Mouse (Mus musculus) CD4-positive, CD25-positive, alpha-beta regulatory T cell, adult 4 months (primary cell): Measurements from ENCODE around the gene Tardbp. TPM values are rescaled to one million over a fixed set of nuclear protein-coding genes. Genes with fewer than 3 reads are reported as not detected.

ENCODE experiments used
- ATAC-seq: one replicate; pipeline ENCODE4 v1.8.0; 2017
- polyA plus RNA-seq, 2 experiments: library from polyadenylated mRNA; unstranded; fragments of 100-300 nt; shearing (Covaris generic); gene quantifications; one replicate each; pipeline ENCODE4 v1.2.1; 2017

The Tardbp gene
- polyA plus RNA-seq, 2 experiments from 2014 or later = 158 to 201 TPM

DNA sequence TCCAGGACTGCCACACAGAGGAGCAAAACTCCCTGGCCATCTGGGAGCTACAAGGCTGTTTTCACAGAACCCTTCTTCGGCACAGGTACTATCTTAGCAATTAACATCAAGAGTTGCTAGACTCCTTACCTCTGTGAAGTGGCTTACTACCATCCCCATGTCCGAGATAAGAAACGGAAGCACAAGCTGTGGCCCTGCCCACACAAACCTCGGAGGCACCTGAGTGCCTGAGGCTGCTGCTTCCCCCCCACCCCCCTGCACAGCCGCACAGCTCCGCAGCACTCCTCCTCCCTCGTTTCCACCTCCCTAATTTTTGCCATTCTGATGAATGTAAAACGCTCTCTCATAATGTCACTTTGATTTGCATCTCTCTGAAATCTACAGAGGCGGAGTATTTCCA, 11.5 kb upstream of the Tardbp start:
- ATAC-seq = no peak

- ATAC-seq = no peak
These were observed 8.5 kb upstream of the Tardbp start for GRCm38 (mm10) chr4:148635309-148635708.

DNA sequence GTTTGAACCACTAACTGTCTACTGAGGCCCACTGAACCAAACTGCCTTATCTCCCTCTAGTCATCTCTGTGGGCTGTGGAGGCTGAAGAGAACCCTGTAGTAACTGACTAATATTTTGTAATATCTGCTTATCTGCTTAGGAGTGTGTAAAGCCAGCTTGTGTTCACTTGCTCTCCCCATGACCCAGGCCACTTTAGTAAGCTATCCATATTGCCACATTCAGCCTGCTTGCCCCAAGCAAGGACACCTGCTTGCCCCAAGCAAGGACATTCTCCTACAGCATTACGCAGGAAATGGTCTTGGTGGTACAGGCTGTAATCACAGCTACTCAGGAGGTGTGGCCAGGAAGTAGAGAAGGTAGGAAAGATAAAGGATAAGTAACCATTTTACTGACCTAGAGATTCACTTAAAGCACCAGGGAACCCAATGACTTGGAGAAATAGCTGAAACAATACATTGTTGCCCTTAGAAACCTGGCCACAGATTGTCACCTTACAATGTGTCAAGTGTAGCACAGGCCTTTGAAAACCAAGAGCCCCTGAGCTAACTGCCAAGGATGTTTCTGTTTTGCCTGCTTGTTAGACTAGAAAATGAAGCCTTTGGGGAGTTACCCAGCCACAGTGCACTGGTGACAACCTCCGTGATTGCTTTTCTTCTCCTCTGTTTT, 6.7 kb upstream of the Tardbp start:
- ATAC-seq = no peak

GRCm38 (mm10) chr4:148632013-148632692, 5.3 kb upstream of the Tardbp start:
- ATAC-seq = no peak

DNA sequence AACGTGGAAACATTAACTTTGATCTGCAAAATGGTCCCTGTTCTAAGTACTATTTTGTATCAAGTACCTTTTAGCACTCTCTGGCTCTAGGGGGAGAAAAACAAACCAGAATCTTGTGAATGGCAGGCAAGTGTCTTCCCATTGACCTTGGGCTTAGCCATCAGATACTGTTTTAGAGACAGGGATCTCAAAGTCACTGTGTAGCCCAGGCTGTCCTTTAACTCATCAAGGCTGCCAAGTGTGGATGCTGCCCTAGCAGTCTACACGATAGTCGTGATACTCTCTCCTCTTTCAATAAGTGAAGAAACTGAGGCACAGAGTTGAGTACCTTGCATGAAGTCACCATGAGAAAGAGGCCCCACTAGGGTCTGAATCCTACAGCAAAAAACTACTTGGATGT, 427 bp upstream of the Tardbp start:
- no peak for ATAC-seq

DNA sequence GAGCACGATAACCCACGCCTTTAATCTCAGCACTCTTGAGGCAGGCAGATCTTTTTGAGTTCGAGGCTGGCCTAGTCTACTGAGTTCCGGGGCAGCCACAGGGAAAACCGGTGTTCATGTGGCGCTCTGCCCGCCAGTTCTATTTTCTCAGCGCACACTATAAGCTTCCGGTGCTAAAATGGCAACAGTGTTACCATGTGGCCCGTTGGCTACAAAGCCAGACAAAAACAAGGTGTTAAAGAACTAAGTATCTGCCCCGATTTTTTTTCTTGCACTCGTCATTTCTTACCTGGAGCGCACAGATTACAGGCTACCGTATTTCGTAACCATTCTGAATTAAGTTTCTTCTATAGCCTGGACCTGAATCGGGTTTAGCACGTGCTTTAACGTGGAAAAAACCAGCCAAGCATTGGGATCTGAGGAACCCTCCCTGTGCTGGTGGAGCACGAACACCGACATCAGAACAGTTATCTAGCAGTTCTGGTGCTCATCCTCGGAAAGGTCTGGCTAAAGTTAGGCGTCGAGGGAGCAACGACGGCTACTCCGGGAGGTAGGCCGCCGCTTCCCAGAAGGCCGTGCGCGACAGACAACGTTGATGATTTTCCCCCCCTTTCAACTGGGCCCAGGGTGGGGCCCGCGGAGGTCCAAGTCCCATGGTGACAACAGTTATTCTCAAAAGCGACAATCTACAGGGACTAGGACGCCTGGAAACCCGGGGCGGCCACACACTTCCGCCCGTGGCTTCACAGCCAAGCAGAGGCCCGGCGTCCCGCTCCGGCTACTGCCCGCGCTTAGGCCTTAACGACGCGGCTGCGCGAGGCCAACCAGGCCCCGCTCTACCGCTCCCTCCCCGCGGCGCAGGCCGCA, 830 bp downstream of the Tardbp start:
- peak; percentile 45 for ATAC-seq

DNA sequence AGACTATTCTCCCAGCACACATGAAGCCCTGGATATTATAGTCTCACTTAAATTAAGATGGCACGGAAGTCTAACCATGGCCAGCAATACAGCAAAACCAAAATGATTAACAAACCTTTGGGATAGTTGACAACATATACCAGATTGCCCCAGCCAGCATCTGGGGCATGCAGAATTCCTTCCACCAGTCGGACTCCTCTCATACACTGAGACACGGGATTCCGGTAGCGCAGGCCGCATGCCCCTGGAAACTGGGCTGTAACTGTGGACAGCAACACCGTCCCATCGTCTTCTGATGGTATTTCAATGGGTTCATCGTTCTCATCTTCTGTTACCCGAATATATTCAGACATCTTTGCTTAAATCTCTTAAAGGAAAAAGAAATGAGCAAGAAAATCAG, 1.8 kb downstream of the Tardbp start:
- no peak for ATAC-seq

DNA sequence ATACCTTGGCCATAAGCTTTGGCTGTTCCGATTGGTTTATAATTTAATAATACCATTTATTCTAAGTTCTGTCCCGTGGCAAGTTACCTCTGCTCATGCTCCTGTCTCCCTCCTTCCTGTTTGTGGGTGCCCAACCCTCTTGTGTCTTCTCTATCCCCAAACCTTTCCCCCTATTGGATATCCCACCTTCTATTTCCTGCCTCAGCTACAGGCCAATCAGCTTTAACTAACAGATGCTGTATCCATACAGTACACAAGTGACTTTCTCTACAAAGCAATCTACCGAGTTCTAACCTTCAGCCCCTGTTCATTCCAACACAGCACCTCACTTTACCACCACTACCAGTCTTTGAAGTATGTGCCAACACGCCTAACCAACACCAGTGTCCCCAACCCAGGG, 3.2 kb downstream of the Tardbp start:
- no peak for ATAC-seq

GRCm38 (mm10) chr4:148622485-148622884, 4.3 kb downstream of the Tardbp start:
- no peak for ATAC-seq

DNA sequence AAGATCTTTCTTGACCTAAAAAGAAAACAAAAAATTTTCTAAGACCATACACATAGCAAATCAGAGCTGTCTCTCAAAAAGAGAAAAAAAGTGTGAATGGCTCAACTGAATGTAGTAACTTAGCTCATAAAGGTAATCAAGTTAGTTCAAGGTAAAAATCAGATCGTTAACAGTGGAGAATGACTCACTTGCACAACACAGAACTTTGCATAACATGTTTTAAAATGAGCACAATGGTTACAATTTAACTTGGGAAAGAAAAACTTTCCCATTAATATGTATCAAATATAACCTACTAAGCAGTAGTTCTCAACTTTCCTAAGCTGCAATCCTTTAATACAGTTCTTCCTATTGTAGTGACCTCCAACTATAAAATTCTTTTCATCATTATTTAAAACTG, 6.1 kb downstream of the Tardbp start:
- no peak for ATAC-seq

GRCm38 (mm10) chr4:148619805-148620204, 7.0 kb downstream of the Tardbp start:
- no peak for ATAC-seq

DNA sequence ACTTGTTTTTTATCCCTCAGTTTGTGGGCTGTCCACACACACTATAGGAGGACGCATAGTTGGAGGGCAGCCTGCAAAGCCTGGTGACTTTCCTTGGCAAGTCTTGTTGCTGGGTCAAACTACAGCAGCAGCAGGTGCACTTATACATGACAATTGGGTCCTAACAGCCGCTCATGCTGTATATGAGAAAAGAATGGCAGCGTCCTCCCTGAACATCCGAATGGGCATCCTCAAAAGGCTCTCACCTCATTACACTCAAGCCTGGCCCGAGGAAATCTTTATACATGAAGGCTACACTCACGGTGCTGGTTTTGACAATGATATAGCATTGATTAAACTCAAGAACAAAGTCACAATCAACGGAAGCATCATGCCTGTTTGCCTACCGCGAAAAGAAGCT, 13.1 kb downstream of the Tardbp start:
- no peak for ATAC-seq

DNA sequence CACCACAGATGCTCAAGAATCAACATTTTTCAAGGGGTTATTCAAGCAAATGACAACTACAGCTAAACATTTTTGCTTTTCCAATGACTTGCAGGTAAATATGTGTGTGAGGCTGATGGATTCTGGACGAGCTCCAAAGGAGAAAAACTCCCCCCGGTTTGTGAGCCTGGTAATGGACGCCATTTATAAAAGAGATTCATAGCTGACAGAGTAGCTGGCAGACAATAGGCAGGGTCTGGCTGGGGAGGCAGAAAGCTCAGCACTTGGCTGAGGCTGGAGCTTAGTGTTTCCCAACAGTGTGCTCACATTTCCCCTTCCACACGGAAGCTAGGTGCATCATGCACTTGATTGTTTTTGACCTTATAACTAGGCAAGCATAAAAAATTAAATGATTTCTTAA, 14.3 kb downstream of the Tardbp start:
- no peak for ATAC-seq

- no peak for ATAC-seq
These were observed 16.0 kb downstream of the Tardbp start for GRCm38 (mm10) chr4:148610631-148611364.

DNA sequence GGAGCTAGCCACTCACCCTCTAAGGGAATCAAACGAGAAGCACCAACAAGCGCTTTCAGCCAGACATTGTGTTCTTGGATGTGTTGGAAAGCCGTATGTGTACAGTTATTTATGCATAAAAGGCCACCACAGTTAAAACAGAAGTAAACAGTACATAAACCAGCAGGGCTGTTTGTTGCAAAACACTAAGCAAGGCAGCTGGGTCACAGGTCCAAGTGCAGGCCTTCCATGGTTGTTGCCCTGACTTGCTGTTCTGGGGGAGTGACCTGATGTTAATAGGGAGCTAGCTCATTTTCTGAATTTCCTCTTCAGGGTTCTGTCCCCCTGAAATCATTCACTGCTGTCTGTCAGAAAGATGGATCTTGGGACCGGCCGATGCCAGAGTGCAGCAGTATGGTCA, 17.0 kb downstream of the Tardbp start:
- ATAC-seq = no peak

GRCm38 (mm10) chr4:148607758-148608157, 19.1 kb downstream of the Tardbp start:
- ATAC-seq = peak; percentile 90

- peak; percentile 64 for ATAC-seq
These were observed 22.2 kb downstream of the Tardbp start for GRCm38 (mm10) chr4:148604541-148605165.

- no peak for ATAC-seq
These were observed 22.7 kb downstream of the Tardbp start for GRCm38 (mm10) chr4:148604141-148604540.

- ATAC-seq = no peak
These were observed 23.3 kb downstream of the Tardbp start for GRCm38 (mm10) chr4:148603376-148604139.

DNA sequence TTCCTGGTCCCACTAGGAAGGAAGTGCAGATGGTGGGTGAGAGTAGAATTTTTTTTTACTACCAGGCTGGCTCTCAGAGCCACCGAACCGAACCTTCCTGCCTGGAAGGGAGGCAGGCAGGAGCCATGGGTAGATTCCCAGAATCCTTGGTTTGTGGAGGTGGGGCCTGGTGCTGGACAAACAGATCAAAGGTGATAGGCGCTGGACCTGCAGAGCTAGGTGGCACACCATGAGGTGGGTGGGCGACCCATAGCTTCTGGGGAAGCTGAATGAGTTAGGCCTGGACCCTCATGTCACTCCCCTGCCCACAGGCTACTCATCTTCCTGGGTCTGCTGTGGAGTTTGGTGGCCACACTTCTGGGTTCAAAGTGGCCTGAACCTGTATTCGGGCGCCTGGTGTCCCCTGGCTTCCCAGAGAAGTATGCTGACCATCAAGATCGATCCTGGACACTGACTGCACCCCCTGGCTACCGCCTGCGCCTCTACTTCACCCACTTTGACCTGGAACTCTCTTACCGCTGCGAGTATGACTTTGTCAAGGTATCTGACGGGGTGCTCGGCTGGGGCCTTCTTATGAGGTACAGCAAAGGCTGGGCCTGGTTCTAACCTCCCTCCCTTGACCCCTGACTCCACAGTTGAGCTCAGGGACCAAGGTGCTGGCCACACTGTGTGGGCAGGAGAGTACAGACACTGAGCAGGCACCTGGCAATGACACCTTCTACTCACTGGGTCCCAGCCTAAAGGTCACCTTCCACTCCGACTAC, 24.3 kb downstream of the Tardbp start, which contains the start of gene Masp2:
Gene Masp2, plus strand, starts transcription at position 198 of the 764 bp plus-strand sequence.
- ATAC-seq = no peak

DNA sequence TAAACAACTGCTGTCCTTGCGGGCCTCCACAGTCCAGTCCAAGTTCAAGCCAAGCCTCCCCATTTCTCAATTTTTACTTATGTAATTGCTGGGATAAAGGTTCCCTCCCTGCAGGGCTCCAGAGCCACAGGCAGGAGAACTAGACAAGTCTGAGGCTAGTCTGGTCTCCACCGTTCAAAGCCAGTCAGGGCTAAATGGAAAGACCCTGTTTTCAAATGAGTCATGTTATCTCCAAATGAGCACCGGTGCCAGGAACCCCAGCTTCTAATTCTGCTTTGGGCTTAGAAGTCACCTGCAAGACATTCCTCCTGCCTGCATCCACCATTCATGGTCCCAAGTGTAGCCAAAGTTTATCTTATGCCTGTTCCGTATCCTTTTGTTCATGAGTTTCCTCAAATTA, 24.9 kb downstream of the Tardbp start:
- no peak for ATAC-seq
